Mouse (Mus musculus) cerebellum, postnatal 25 days (tissue): ENCODE results near the gene Brpf3.
"Not testable (repeated sequence)": the region's sequence is repeated elsewhere in the genome, so short reads cannot be mapped to it uniquely, and the experiment has no call there.

ENCODE experiments used
- DNase-seq, 2 experiments: peaks; one replicate each; pipeline ENCODE4 v3.0.0; 2021; ENCODE audit warnings: mixed read lengths in 2 of 2

Brpf3 gene

GRCm38 (mm10) chr17:28829120-28829519, 28.2 kb downstream of the Brpf3 start:
- no peak for DNase-seq

GRCm38 (mm10) chr17:28831065-28831464, 30.2 kb downstream of the Brpf3 start:
- no peak for DNase-seq

GRCm38 (mm10) chr17:28832040-28832439, 31.1 kb downstream of the Brpf3 start:
- no peak for DNase-seq

GRCm38 (mm10) chr17:28832875-28833274, 32.0 kb downstream of the Brpf3 start:
- DNase-seq, result no peak

GRCm38 (mm10) chr17:28834676-28835075, 33.8 kb downstream of the Brpf3 start:
- no peak for DNase-seq

GRCm38 (mm10) chr17:28837840-28838239, 37.0 kb downstream of the Brpf3 start:
- no peak for DNase-seq

GRCm38 (mm10) chr17:28841947-28842346, 41.1 kb downstream of the Brpf3 start:
- not testable (repeated sequence) for DNase-seq

GRCm38 (mm10) chr17:28843665-28844064, 42.8 kb downstream of the Brpf3 start:
- no peak for DNase-seq

GRCm38 (mm10) chr17:28846974-28847617, 46.2 kb downstream of the Brpf3 start:
- no peak for DNase-seq

GRCm38 (mm10) chr17:28850511-28850910, 49.6 kb downstream of the Brpf3 start:
- no peak for DNase-seq

GRCm38 (mm10) chr17:28854377-28854776, 53.5 kb downstream of the Brpf3 start:
- DNase-seq, result no peak

GRCm38 (mm10) chr17:28855166-28855885, 54.4 kb downstream of the Brpf3 start:
- peak in 1 of 2 experiments; percentile 47 for DNase-seq

GRCm38 (mm10) chr17:28856030-28856429, 55.1 kb downstream of the Brpf3 start:
- no peak for DNase-seq

- DNase-seq, result no peak
These were observed 57.3 kb downstream of the Brpf3 start, which contains the start of gene Pnpla1 for GRCm38 (mm10) chr17:28858205-28858604. Gene Pnpla1, plus strand, starts transcription at chr17:28858411.

- DNase-seq, result no peak
These were observed 63.0 kb downstream of the Brpf3 start for GRCm38 (mm10) chr17:28863926-28864325.

GRCm38 (mm10) chr17:28864464-28864863, 63.6 kb downstream of the Brpf3 start:
- DNase-seq, result no peak

GRCm38 (mm10) chr17:28866921-28867320, 66.0 kb downstream of the Brpf3 start:
- no peak for DNase-seq

- DNase-seq, result no peak
These were observed 66.5 kb downstream of the Brpf3 start for GRCm38 (mm10) chr17:28867381-28867780.

GRCm38 (mm10) chr17:28869412-28870110, 68.7 kb downstream of the Brpf3 start:
- no peak for DNase-seq

GRCm38 (mm10) chr17:28870435-28870834, 69.5 kb downstream of the Brpf3 start:
- no peak for DNase-seq

GRCm38 (mm10) chr17:28871831-28872230, 70.9 kb downstream of the Brpf3 start:
- DNase-seq, result no peak

GRCm38 (mm10) chr17:28872322-28872721, 71.4 kb downstream of the Brpf3 start:
- no peak for DNase-seq

GRCm38 (mm10) chr17:28874216-28874615, 73.3 kb downstream of the Brpf3 start:
- DNase-seq, result no peak

GRCm38 (mm10) chr17:28874825-28875224, 73.9 kb downstream of the Brpf3 start:
- peak; percentile 36 to 60 for DNase-seq
